Mouse (Mus musculus): ENCODE data around the gene Gm12248. TPM values are rescaled to one million over a fixed set of nuclear protein-coding genes. Genes with fewer than 3 reads are reported as not detected.

Gm12248 gene
- polyA plus RNA-seq, 1 experiment from 2014 or later, result not detected

DNA sequence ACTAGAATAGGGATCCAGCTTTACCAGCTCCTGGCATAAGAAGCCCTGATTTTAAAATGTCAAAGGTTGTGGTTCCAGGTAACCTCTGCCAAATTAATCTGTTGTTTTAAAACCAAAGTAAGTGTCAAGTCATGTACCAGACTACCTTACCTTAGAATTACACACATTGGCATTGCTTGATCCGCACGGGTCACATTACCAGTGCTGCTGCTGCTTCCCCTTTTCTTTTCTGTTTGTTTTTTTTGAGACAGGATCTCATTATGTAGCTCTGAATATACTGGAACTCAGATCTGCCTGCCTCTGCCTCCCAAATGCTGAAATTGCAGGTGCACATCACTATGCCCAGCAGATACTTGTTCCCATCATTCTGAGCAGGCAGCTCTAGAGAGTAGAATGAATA is 63.1 kb downstream of the Gm12248 start:
- H3K27me3 ChIP-seq (replicated peaks), result no peaks in the 10 kb centered on the region
- WGBS, result 76% methylated on average over 2 of the region's 2 CpGs
- H3K9ac ChIP-seq, result no peak overlapping the region
- no peak overlapping the region for H3K4me2 ChIP-seq
- H3K27ac ChIP-seq (replicated peaks), result no peak overlapping the region
- H3K9me3 ChIP-seq, result no peaks in the 10 kb centered on the region
- peaks cover 85% of the 10 kb centered on the region for H3K4me1 ChIP-seq
- ATAC-seq (ENCODE audit: extremely low read depth, insufficient number of reproducible peaks, low FRiP score, low TSS enrichment), result no peak
- H3K36me3 ChIP-seq, result no peaks in the 10 kb centered on the region
- no peak overlapping the region for H3K4me3 ChIP-seq

DNA sequence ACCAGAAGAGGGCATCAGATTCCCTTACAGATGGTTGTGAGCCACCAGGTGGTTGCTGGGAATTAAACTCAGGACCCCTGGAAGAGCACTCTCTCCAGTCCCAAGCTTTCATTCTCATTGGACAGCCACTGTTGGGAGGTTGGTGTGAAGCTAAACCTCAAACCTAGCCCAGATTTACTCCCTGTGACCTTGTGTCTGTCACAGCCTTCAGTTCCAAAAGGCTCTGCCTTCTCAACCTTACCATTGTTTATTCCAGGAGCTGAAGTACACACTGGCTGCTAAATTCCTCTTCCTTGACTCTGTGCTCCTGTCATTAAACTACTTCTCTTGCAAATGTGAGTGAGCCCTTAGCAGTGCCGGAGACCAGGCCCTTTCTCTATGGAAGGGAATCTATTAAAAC is 64.0 kb downstream of the Gm12248 start:
- H3K27ac ChIP-seq (replicated peaks), result no peak overlapping the region
- peaks cover 85% of the 10 kb centered on the region for H3K4me1 ChIP-seq
- H3K4me2 ChIP-seq, result no peak overlapping the region
- no peak for ATAC-seq (ENCODE audit: extremely low read depth, insufficient number of reproducible peaks, low FRiP score, low TSS enrichment)
- 90% methylated on average over 1 of the region's 1 CpGs for WGBS
- H3K9me3 ChIP-seq, result no peaks in the 10 kb centered on the region
- no peak overlapping the region for H3K4me3 ChIP-seq
- H3K27me3 ChIP-seq (replicated peaks), result no peaks in the 10 kb centered on the region
- no peaks in the 10 kb centered on the region for H3K36me3 ChIP-seq
- H3K9ac ChIP-seq, result no peak overlapping the region

DNA sequence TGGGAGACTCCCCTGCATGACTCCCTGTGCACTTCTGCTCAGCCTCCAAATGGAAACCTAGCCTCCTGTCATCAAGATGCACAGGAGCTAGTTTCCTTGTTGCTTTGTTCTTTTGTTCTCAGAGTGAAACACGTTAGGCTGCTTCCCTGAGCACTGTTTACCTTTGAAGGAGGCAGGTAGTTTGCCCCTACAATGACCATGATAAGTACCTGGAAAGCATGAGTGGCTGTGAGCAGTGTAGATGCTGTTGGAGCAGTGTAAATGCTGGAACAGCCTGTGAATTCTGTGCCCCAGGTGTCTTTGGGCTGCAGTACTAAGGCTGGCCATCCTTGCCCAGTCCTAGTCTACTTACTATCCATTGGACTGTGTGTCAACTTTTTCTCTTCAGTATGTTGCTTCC is 66.1 kb downstream of the Gm12248 start:
- Histone ChIP-seq H3K4me1 (peaks cover 73% of the 10 kb centered on the region), H3K27ac (replicated peaks) (no peak overlapping the region), H3K27me3 (replicated peaks) (no peaks in the 10 kb centered on the region), H3K9me3 (no peaks in the 10 kb centered on the region), H3K9ac (no peak overlapping the region), H3K36me3 (no peaks in the 10 kb centered on the region), H3K4me3 (no peak overlapping the region), H3K4me2 (no peak overlapping the region)
- no peak for ATAC-seq (ENCODE audit: extremely low read depth, insufficient number of reproducible peaks, low FRiP score, low TSS enrichment)
- WGBS, result 76% methylated on average over 1 of the region's 1 CpGs

DNA sequence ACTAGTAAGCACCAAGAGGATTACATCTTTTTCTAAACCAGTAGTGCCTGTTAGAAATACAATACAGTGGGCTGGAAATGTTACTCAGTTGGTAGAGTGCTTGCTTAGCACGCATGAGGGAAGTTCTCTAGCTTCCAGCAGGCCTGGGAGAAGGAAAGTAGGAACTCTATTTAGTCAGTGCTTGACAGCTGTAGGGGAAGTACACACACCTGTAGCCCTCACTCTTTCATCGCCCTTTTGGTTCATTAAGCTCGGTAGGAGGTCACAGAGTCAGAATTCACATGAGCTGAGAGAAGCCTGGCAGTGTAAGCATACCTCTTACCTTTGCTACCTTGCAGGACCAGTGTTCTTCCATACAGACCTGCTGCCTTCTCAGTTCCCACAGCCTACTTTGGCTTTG is 66.6 kb downstream of the Gm12248 start:
- no peaks in the 10 kb centered on the region for H3K36me3 ChIP-seq

DNA sequence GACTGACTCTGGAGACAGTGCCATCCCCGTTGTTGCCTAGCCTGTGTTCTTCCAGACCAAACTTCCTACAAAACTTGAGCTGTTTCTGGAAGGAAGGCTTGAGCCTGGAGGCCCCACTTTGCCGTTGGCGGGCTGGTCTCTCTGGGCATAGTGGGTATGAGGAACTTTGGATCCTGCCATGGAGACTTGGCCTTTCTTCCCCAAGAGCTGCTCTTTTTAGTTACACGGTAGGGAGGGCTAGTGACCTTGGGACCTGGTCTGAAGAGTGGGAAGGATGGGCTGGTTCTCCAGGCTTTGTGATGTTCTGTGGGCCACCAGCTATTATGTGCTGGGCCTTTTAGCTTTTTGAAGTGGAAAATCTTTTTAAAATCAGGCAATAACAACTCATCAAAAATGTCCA is 67.1 kb downstream of the Gm12248 start:
- Histone ChIP-seq H3K9me3 (no peaks in the 10 kb centered on the region), H3K4me3 (no peak overlapping the region), H3K36me3 (no peaks in the 10 kb centered on the region), H3K27me3 (replicated peaks) (no peaks in the 10 kb centered on the region), H3K27ac (replicated peaks) (0 out of 2 replicates have a peak overlapping the region, but pooled peaks have one; percentile 12), H3K4me1 (peaks cover 73% of the 10 kb centered on the region), H3K9ac (no peak overlapping the region), H3K4me2 (no peak overlapping the region)
- no peak for ATAC-seq (ENCODE audit: extremely low read depth, insufficient number of reproducible peaks, low FRiP score, low TSS enrichment)
- WGBS, result 74% methylated on average over 4 of the region's 4 CpGs

More for the DNA sequence above, 66.6 kb downstream of the Gm12248 start:
- ATAC-seq (ENCODE audit: extremely low read depth, insufficient number of reproducible peaks, low FRiP score, low TSS enrichment), result no peak
- Histone ChIP-seq H3K4me2 (no peak overlapping the region), H3K27me3 (replicated peaks) (no peaks in the 10 kb centered on the region), H3K9me3 (no peaks in the 10 kb centered on the region), H3K27ac (replicated peaks) (no peak overlapping the region), H3K4me1 (peaks cover 73% of the 10 kb centered on the region), H3K9ac (no peak overlapping the region), H3K4me3 (no peak overlapping the region)
- WGBS, result 61% methylated on average over 3 of the region's 3 CpGs

DNA sequence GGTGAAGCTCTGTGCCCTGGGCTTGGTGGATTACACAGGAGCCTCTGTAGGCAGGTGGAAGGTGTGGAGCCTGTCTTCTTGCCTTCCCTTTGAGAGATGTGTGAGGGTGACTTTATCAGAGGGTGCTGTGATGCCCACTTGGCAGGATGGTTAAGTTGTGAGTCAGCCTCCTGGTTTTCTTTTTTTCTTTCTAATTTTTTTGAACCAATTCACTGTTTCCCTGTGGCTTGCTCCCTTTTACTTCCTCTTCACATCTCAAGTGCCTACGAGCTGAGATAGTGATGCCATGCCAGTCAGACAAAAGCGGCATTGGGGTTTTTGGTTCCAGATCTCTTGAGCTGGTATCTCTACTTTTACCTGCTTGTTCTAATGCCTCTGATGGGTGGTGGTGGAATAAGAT is 68.3 kb downstream of the Gm12248 start:
- no peak overlapping the region for H3K4me3 ChIP-seq
- peaks cover 73% of the 10 kb centered on the region for H3K4me1 ChIP-seq
- no peak for ATAC-seq (ENCODE audit: extremely low read depth, insufficient number of reproducible peaks, low FRiP score, low TSS enrichment)
- H3K27ac ChIP-seq (replicated peaks), result no peak overlapping the region
- H3K27me3 ChIP-seq (replicated peaks), result no peaks in the 10 kb centered on the region
- no peaks in the 10 kb centered on the region for H3K36me3 ChIP-seq
- no peaks in the 10 kb centered on the region for H3K9me3 ChIP-seq
- no peak overlapping the region for H3K4me2 ChIP-seq
- 38% methylated on average over 2 of the region's 2 CpGs for WGBS
- H3K9ac ChIP-seq, result no peak overlapping the region; the same call in 1 of the 2 replicates

DNA sequence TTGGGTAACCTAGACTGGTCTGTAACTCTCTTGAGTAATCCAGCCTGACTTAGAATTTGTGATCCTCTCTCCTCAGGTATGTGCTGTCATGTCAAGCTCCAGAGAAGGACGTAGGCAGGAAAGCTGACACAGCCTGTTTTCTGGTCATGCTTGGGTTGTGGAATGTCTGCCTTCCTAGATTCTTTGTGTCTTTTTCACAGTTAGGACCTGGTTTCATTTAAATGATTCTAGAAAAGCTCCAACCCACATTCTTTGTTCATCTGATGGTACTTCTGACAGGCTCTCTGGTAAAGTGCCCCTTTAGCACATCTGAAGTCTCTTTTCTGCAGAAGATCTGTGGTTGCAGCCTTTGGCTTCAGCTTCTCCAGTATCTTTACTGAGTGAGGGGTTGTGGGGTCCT is 68.7 kb downstream of the Gm12248 start:
- Histone ChIP-seq H3K27ac (replicated peaks) (no peak overlapping the region), H3K4me3 (no peak overlapping the region), H3K27me3 (replicated peaks) (no peaks in the 10 kb centered on the region), H3K36me3 (no peaks in the 10 kb centered on the region), H3K9ac (no peak overlapping the region; the same call in 1 of the 2 replicates), H3K4me2 (no peak overlapping the region), H3K4me1 (peaks cover 74% of the 10 kb centered on the region), H3K9me3 (no peaks in the 10 kb centered on the region)
- 69% methylated on average over 1 of the region's 1 CpGs for WGBS
- ATAC-seq (ENCODE audit: extremely low read depth, insufficient number of reproducible peaks, low FRiP score, low TSS enrichment), result no peak

DNA sequence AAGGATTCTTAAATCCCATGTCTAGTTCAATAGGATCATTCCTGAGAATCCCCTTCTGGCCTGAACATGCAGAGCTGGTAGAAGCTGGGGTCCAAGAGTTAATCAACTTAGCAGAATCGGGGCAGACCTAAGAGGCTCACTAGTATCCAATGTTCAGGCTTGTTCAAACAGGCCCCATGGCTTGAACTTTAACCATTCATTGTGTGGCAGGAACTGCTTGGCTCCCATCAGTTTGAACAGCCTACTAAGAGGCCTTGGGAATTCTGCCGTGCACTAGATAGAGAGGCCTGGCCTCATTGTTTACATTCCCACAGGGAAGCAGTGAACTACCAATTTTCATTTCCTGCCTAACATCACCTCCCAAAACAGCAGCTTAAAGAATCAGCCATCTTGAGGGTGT is 71.3 kb downstream of the Gm12248 start:
- ATAC-seq (ENCODE audit: extremely low read depth, insufficient number of reproducible peaks, low FRiP score, low TSS enrichment), result no peak
- Histone ChIP-seq H3K4me1 (peaks cover 87% of the 10 kb centered on the region), H3K9me3 (no peaks in the 10 kb centered on the region), H3K36me3 (no peaks in the 10 kb centered on the region), H3K4me2 (peak overlapping the region; percentile 46; the same call in 1 of the 2 replicates), H3K27ac (replicated peaks) (peak overlapping the region; percentile 74), H3K9ac (peak overlapping the region; percentile 47), H3K4me3 (no peak overlapping the region), H3K27me3 (replicated peaks) (no peaks in the 10 kb centered on the region)
- WGBS, result 29% methylated on average over 2 of the region's 2 CpGs

DNA sequence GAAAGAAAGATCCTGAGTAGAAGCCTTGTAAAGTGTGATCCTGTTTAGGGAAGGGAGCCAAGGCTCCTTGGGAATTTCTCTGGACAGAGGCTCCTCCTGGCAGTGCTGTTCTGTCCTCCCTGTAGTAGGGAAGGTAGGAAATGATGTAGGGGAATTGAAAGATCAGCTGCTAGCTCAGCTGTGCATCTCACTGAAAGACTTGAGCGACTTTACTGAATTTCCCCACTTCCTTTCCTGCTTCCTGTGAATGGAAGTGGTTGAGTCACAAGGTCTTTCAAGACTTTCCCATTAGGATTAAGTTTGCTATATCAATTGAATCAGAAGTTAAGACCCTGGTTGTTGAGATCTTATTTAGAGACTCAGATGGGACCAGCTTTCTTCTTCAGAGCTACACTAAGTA is 71.8 kb downstream of the Gm12248 start:
- H3K4me3 ChIP-seq, result no peak overlapping the region
- ATAC-seq (ENCODE audit: extremely low read depth, insufficient number of reproducible peaks, low FRiP score, low TSS enrichment), result no peak
- H3K36me3 ChIP-seq, result no peaks in the 10 kb centered on the region
- peaks cover 87% of the 10 kb centered on the region for H3K4me1 ChIP-seq
- 30% methylated on average over 1 of the region's 1 CpGs for WGBS
- peak overlapping the region; percentile 47 for H3K9ac ChIP-seq
- H3K4me2 ChIP-seq, result peak overlapping the region; percentile 46
- peak overlapping the region; percentile 74 for H3K27ac ChIP-seq (replicated peaks)
- no peaks in the 10 kb centered on the region for H3K9me3 ChIP-seq
- H3K27me3 ChIP-seq (replicated peaks), result no peaks in the 10 kb centered on the region

DNA sequence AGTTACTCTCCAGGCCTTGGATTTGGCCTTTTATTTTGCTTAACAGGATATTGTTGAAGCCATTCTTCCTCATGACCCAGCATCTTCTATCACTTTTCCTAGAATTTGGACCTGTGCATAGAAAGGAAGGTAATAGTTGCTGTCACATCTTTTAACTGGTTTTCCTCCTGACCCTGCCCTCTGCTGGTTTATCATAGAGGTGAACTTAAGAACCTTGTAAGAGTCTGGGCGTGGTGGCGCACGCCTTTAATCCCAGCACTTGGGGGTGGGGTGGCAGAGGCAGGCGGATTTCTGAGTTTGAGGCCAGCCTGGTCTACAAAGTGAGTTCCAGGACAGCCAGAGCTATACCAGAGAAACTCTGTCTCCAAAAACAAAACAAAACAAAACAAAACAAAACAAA is 74.2 kb downstream of the Gm12248 start:
- H3K27me3 ChIP-seq (replicated peaks), result no peaks in the 10 kb centered on the region
- 84% methylated on average over 4 of the region's 4 CpGs for WGBS
- H3K27ac ChIP-seq (replicated peaks), result peak overlapping the region; percentile 10; the same call in 1 of the 2 replicates
- H3K9ac ChIP-seq, result peak overlapping the region; percentile 17; the same call in 1 of the 2 replicates
- H3K4me3 ChIP-seq, result no peak overlapping the region
- H3K4me1 ChIP-seq, result peaks cover 85% of the 10 kb centered on the region
- no peaks in the 10 kb centered on the region for H3K9me3 ChIP-seq
- H3K4me2 ChIP-seq, result no peak overlapping the region
- H3K36me3 ChIP-seq, result no peaks in the 10 kb centered on the region
- ATAC-seq (ENCODE audit: extremely low read depth, insufficient number of reproducible peaks, low FRiP score, low TSS enrichment), result no peak

DNA sequence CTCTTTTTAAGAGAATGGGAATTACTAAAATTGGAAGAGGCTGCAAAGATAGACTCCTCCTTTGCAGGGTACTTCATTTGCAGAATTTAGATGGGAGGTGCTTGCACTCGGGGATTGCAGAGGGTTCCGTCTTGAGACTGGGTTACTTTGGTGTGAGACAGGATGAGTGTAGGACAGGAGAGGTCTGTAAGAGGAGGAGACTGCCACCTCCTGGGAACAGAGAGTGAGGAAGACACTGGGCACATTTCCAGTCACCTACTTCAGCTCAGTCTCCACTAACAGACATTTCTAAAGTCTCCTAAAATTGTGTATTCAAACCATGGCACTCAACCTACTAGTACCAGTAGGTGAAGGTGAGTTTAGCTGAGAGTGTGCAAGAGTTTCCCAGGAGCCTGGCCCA is 74.6 kb downstream of the Gm12248 start:
- no peak overlapping the region; the same call in 1 of the 2 replicates for H3K4me2 ChIP-seq
- no peaks in the 10 kb centered on the region for H3K9me3 ChIP-seq
- ATAC-seq (ENCODE audit: extremely low read depth, insufficient number of reproducible peaks, low FRiP score, low TSS enrichment), result no peak
- H3K4me1 ChIP-seq, result peaks cover 89% of the 10 kb centered on the region
- peak overlapping the region; percentile 17; the same call in 1 of the 2 replicates for H3K9ac ChIP-seq
- WGBS, result 34% methylated on average over 2 of the region's 2 CpGs
- H3K36me3 ChIP-seq, result no peaks in the 10 kb centered on the region
- H3K27ac ChIP-seq (replicated peaks), result peak overlapping the region; percentile 10; the same call in 1 of the 2 replicates
- no peak overlapping the region for H3K4me3 ChIP-seq
- no peaks in the 10 kb centered on the region for H3K27me3 ChIP-seq (replicated peaks)

DNA sequence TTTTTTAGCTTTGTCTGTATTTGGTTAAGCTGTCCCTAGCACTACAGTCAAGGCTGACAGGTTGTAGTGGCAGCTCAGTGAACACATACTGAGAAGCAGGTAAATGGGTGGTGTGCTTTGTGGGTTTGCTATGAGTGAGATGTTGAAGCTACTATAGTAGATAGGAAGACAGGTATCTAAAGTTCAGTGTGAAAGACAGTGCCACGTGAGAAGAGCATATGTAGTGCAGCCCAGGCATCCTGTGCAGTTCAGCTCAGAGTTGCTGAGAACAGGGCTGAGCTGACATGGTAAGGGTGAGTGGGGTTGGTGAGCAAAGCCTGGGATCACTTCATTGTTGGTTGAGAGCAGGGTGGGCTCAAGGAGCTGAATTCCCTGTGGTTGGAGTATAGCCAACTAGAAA is 75.5 kb downstream of the Gm12248 start:
- peak overlapping the region; percentile 22; the same call in 1 of the 2 replicates for H3K4me2 ChIP-seq
- H3K36me3 ChIP-seq, result no peaks in the 10 kb centered on the region
- WGBS, result 26% methylated on average over 1 of the region's 1 CpGs
- H3K4me3 ChIP-seq, result no peak overlapping the region
- no peaks in the 10 kb centered on the region for H3K9me3 ChIP-seq
- H3K4me1 ChIP-seq, result peaks cover 96% of the 10 kb centered on the region
- H3K9ac ChIP-seq, result peak overlapping the region; percentile 65; the same call in 1 of the 2 replicates
- H3K27me3 ChIP-seq (replicated peaks), result no peaks in the 10 kb centered on the region
- no peak for ATAC-seq (ENCODE audit: extremely low read depth, insufficient number of reproducible peaks, low FRiP score, low TSS enrichment)
- peak overlapping the region; percentile 62 for H3K27ac ChIP-seq (replicated peaks)

Data from heart, embryonic 13.5 days (tissue).